Mouse (Mus musculus): ENCODE data around the gene Mmp17. TPM values are rescaled to one million over a fixed set of nuclear protein-coding genes. Genes with fewer than 3 reads are reported as not detected.

Gene Mmp17
- polyA plus RNA-seq, 1 experiment from 2014 or later: 0.67 TPM

- no peak overlapping the region for H3K4me2 ChIP-seq
- peaks cover 59% of the 10 kb centered on the region for H3K36me3 ChIP-seq (ENCODE audit: control insufficient read depth, insufficient read depth, low read length)
These were observed 32.0 kb upstream of the Mmp17 start for GRCm38 (mm10) chr5:129551991-129552390.

DNA sequence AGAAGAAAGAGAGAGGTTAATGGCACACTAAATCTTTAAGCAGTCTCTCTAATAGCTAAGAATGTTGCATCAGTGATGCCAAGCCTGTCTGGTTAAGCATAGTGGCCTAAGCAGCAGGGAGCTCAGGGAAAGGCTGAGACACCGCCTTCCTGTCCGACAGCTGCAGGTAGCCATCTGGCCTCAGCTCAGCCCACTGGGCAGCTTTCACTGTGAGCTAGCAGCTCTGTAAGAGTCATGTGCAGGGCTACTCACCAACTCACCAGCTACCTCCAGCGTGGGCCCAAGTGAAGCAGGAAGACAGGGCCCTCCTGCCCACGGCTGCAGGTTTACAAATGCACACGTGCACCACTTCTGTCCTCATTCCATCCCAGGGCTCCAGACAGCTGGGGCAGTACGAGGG, 30.3 kb upstream of the Mmp17 start:
- DNase-seq (ENCODE audit: low spot score) (no peak), ATAC-seq (replicated peaks; ENCODE audit: low FRiP score) (no peak)
- 95% methylated on average over 6 of the region's 6 CpGs for WGBS
- Histone ChIP-seq H3K4me1 (replicated peaks; ENCODE audit: control insufficient read depth, insufficient read depth, low read length) (no peaks in the 10 kb centered on the region), H3K9ac (ENCODE audit: low read depth, low read length) (no peak overlapping the region), H3K4me2 (no peak overlapping the region), H3K27ac (ENCODE audit: low read depth, low read length) (no peak overlapping the region), H3K9me3 (ENCODE audit: control insufficient read depth, low read length) (no peaks in the 10 kb centered on the region), H3K4me3 (ENCODE audit: low read depth, low read length) (no peak overlapping the region), H3K36me3 (ENCODE audit: control insufficient read depth, insufficient read depth, low read length) (peaks cover 59% of the 10 kb centered on the region), H3K27me3 (replicated peaks; ENCODE audit: control insufficient read depth, insufficient read depth, low read length) (no peaks in the 10 kb centered on the region)

More at GRCm38 (mm10) chr5:129551991-129552390, 32.0 kb upstream of the Mmp17 start:
- DNase-seq (ENCODE audit: low spot score): no peak
- no peak for ATAC-seq (replicated peaks; ENCODE audit: low FRiP score)
- no peaks in the 10 kb centered on the region for H3K9me3 ChIP-seq (ENCODE audit: control insufficient read depth, low read length)
- H3K9ac ChIP-seq (ENCODE audit: low read depth, low read length): no peak overlapping the region
- no peaks in the 10 kb centered on the region for H3K4me1 ChIP-seq (replicated peaks; ENCODE audit: control insufficient read depth, insufficient read depth, low read length)
- no peak overlapping the region for H3K4me3 ChIP-seq (ENCODE audit: low read depth, low read length)
- no peaks in the 10 kb centered on the region for H3K27me3 ChIP-seq (replicated peaks; ENCODE audit: control insufficient read depth, insufficient read depth, low read length)
- no peak overlapping the region for H3K27ac ChIP-seq (ENCODE audit: low read depth, low read length)
- 95% methylated on average over 2 of the region's 2 CpGs for WGBS

DNA sequence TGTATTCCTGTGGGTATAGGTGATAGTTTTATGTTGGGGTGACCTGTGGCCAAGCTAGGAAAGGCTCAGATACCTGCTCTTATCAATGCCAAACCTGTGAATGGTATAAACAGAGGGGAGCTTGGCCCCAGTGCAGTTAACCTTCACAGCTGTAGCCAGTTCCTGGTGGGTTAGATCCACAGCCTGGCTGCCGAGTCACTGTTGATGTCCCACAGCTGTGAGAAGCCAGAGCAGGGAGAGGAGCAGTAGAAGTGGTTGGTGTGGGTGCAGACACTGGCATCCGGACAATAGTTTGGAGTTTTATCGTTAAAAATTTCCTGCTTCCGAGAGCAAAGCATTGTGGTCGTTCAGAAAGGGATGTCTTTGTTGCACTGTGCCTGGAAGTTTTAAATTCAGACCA, 25.4 kb upstream of the Mmp17 start:
- 89% methylated on average over 5 of the region's 5 CpGs for WGBS
- no peak for ATAC-seq (replicated peaks; ENCODE audit: low FRiP score)
- no peaks in the 10 kb centered on the region for H3K27me3 ChIP-seq (replicated peaks; ENCODE audit: control insufficient read depth, insufficient read depth, low read length)
- peaks cover 41% of the 10 kb centered on the region for H3K36me3 ChIP-seq (ENCODE audit: control insufficient read depth, insufficient read depth, low read length)
- H3K4me2 ChIP-seq: no peak overlapping the region
- H3K27ac ChIP-seq (ENCODE audit: low read depth, low read length): no peak overlapping the region
- H3K4me1 ChIP-seq (replicated peaks; ENCODE audit: control insufficient read depth, insufficient read depth, low read length): no peaks in the 10 kb centered on the region
- no peak overlapping the region for H3K4me3 ChIP-seq (ENCODE audit: low read depth, low read length)
- no peaks in the 10 kb centered on the region for H3K9me3 ChIP-seq (ENCODE audit: control insufficient read depth, low read length)
- H3K9ac ChIP-seq (ENCODE audit: low read depth, low read length): no peak overlapping the region
- DNase-seq (ENCODE audit: low spot score): no peak

GRCm38 (mm10) chr5:129559283-129559682, 24.7 kb upstream of the Mmp17 start:
- WGBS: 88% methylated on average over 11 of the region's 11 CpGs
- Histone ChIP-seq H3K4me1 (replicated peaks; ENCODE audit: control insufficient read depth, insufficient read depth, low read length) (no peaks in the 10 kb centered on the region), H3K36me3 (ENCODE audit: control insufficient read depth, insufficient read depth, low read length) (peaks cover 43% of the 10 kb centered on the region), H3K4me2 (no peak overlapping the region), H3K9me3 (ENCODE audit: control insufficient read depth, low read length) (no peaks in the 10 kb centered on the region), H3K27ac (ENCODE audit: low read depth, low read length) (no peak overlapping the region), H3K4me3 (ENCODE audit: low read depth, low read length) (no peak overlapping the region), H3K9ac (ENCODE audit: low read depth, low read length) (no peak overlapping the region), H3K27me3 (replicated peaks; ENCODE audit: control insufficient read depth, insufficient read depth, low read length) (no peaks in the 10 kb centered on the region)
- no peak for ATAC-seq (replicated peaks; ENCODE audit: low FRiP score)
- no peak for DNase-seq (ENCODE audit: low spot score)

GRCm38 (mm10) chr5:129562342-129562741, 21.6 kb upstream of the Mmp17 start:
- H3K4me1 ChIP-seq (replicated peaks; ENCODE audit: control insufficient read depth, insufficient read depth, low read length): no peaks in the 10 kb centered on the region
- H3K4me2 ChIP-seq: no peak overlapping the region
- H3K36me3 ChIP-seq (ENCODE audit: control insufficient read depth, insufficient read depth, low read length): peaks cover 28% of the 10 kb centered on the region
- ATAC-seq (replicated peaks; ENCODE audit: low FRiP score) (no peak), DNase-seq (ENCODE audit: low spot score) (no peak)
- no peak overlapping the region for H3K9ac ChIP-seq (ENCODE audit: low read depth, low read length)
- no peak overlapping the region for H3K27ac ChIP-seq (ENCODE audit: low read depth, low read length)
- H3K9me3 ChIP-seq (ENCODE audit: control insufficient read depth, low read length): no peaks in the 10 kb centered on the region
- 94% methylated on average over 8 of the region's 8 CpGs for WGBS
- no peak overlapping the region for H3K4me3 ChIP-seq (ENCODE audit: low read depth, low read length)
- H3K27me3 ChIP-seq (replicated peaks; ENCODE audit: control insufficient read depth, insufficient read depth, low read length): no peaks in the 10 kb centered on the region

DNA sequence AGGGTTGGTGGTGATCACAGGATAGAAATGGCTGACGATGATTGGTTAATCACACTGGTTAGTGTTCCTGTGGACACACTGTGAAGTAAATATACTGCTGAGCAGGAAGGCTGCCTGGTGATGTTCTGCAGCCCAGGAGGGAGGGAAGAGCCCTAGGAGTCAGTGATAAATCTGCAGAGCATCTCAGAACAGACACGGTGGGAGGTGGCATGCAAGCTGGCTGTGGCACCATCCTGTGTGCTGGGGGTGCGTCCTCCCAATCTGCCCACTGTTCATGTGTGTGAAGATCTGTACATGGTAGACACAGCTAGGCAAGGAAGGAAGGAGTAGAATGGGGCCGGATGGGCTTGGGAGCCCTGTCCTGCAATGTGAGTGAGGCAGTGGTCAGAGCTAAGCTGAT, 15.4 kb upstream of the Mmp17 start:
- H3K9ac ChIP-seq (ENCODE audit: low read depth, low read length): no peak overlapping the region
- H3K4me1 ChIP-seq (replicated peaks; ENCODE audit: control insufficient read depth, insufficient read depth, low read length): no peaks in the 10 kb centered on the region
- DNase-seq (ENCODE audit: low spot score) (no peak), ATAC-seq (replicated peaks; ENCODE audit: low FRiP score) (no peak)
- no peak overlapping the region for H3K4me3 ChIP-seq (ENCODE audit: low read depth, low read length)
- WGBS: 87% methylated on average over 4 of the region's 4 CpGs
- no peaks in the 10 kb centered on the region for H3K9me3 ChIP-seq (ENCODE audit: control insufficient read depth, low read length)
- H3K4me2 ChIP-seq: no peak overlapping the region
- H3K27me3 ChIP-seq (replicated peaks; ENCODE audit: control insufficient read depth, insufficient read depth, low read length): no peaks in the 10 kb centered on the region
- peaks cover 32% of the 10 kb centered on the region for H3K36me3 ChIP-seq (ENCODE audit: control insufficient read depth, insufficient read depth, low read length)
- H3K27ac ChIP-seq (ENCODE audit: low read depth, low read length): no peak overlapping the region

GRCm38 (mm10) chr5:129578201-129578600, 5.8 kb upstream of the Mmp17 start:
- Histone ChIP-seq H3K4me3 (ENCODE audit: low read depth, low read length) (no peak overlapping the region), H3K4me1 (replicated peaks; ENCODE audit: control insufficient read depth, insufficient read depth, low read length) (no peaks in the 10 kb centered on the region), H3K27me3 (replicated peaks; ENCODE audit: control insufficient read depth, insufficient read depth, low read length) (peaks cover 33% of the 10 kb centered on the region), H3K27ac (ENCODE audit: low read depth, low read length) (no peak overlapping the region), H3K36me3 (ENCODE audit: control insufficient read depth, insufficient read depth, low read length) (no peaks in the 10 kb centered on the region), H3K9me3 (ENCODE audit: control insufficient read depth, low read length) (no peaks in the 10 kb centered on the region), H3K9ac (ENCODE audit: low read depth, low read length) (no peak overlapping the region), H3K4me2 (no peak overlapping the region)
- 56% methylated on average over 12 of the region's 12 CpGs for WGBS
- no peak for DNase-seq (ENCODE audit: low spot score)
- no peak for ATAC-seq (replicated peaks; ENCODE audit: low FRiP score)

DNA sequence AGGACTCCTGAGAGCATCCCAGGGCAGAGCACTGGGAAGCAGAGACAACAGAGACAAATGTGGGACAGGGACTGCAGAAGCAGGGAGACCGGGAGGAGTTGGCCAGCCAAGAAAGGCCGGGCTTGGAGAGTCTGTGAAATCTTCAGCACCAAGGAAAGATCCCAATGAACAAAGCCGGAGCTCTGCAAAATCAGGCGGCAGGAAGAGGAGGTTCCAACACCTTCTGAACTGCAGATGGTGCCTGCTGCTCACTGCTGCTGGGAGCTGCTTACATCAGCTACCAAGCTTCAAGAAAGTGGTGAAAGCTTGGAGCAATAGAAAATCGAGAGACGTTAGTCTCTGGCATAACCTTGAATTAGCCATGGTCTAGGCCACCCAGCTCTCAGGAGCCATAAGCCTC, 3.9 kb upstream of the Mmp17 start:
- H3K9me3 ChIP-seq (ENCODE audit: control insufficient read depth, low read length): no peaks in the 10 kb centered on the region
- no peak overlapping the region for H3K4me3 ChIP-seq (ENCODE audit: low read depth, low read length)
- no peak overlapping the region for H3K27ac ChIP-seq (ENCODE audit: low read depth, low read length)
- no peaks in the 10 kb centered on the region for H3K36me3 ChIP-seq (ENCODE audit: control insufficient read depth, insufficient read depth, low read length)
- no peak overlapping the region for H3K4me2 ChIP-seq
- DNase-seq (ENCODE audit: low spot score): no peak
- ATAC-seq (replicated peaks; ENCODE audit: low FRiP score): no peak
- peaks cover 47% of the 10 kb centered on the region for H3K27me3 ChIP-seq (replicated peaks; ENCODE audit: control insufficient read depth, insufficient read depth, low read length)
- H3K9ac ChIP-seq (ENCODE audit: low read depth, low read length): no peak overlapping the region
- WGBS: 8% methylated on average over 6 of the region's 6 CpGs
- peaks cover 11% of the 10 kb centered on the region for H3K4me1 ChIP-seq (replicated peaks; ENCODE audit: control insufficient read depth, insufficient read depth, low read length)

- 55% methylated on average over 9 of the region's 9 CpGs for WGBS
- Histone ChIP-seq H3K27ac (ENCODE audit: low read depth, low read length) (no peak overlapping the region), H3K4me1 (replicated peaks; ENCODE audit: control insufficient read depth, insufficient read depth, low read length) (peaks cover 15% of the 10 kb centered on the region), H3K36me3 (ENCODE audit: control insufficient read depth, insufficient read depth, low read length) (no peaks in the 10 kb centered on the region), H3K9me3 (ENCODE audit: control insufficient read depth, low read length) (no peaks in the 10 kb centered on the region), H3K9ac (ENCODE audit: low read depth, low read length) (no peak overlapping the region), H3K4me2 (no peak overlapping the region), H3K4me3 (ENCODE audit: low read depth, low read length) (no peak overlapping the region), H3K27me3 (replicated peaks; ENCODE audit: control insufficient read depth, insufficient read depth, low read length) (peaks cover 52% of the 10 kb centered on the region)
- no peak for ATAC-seq (replicated peaks; ENCODE audit: low FRiP score)
- no peak for DNase-seq (ENCODE audit: low spot score)
These were observed 3.4 kb upstream of the Mmp17 start for GRCm38 (mm10) chr5:129580572-129580971.

Measured in liver, embryonic 11.5 days (tissue).